Mouse (Mus musculus): ENCODE data around the gene Snx20.

GRCm38 (mm10) chr8:88659873-88660272, 23.9 kb upstream of the Snx20 start:
- no peak for TF ChIP-seq CTCF (IDR thresholded peaks at IDR 0.05; ENCODE audit: low read depth)
- no peak for TF ChIP-seq EP300 (IDR thresholded peaks at IDR 0.05; ENCODE audit: low read depth)

Measured in heart, postnatal 0 days (tissue).